Mouse (Mus musculus) MEL (cell line): ENCODE data around the gene Opcml. TPM values are rescaled to one million over a fixed set of nuclear protein-coding genes. Genes with fewer than 3 reads are reported as not detected.

Source experiments
- DNase-seq: peaks from one replicate; pipeline ENCODE4 v3.0.0; 2011; ENCODE audit warnings: low read depth, low spot score
- H3K27ac ChIP-seq: 2 replicates; pipeline ENCODE4 v1.5.1; 2012; ENCODE audit warnings: low read depth, mild to moderate bottlenecking, control low read depth, low read length, moderate library complexity; ENCODE audit not compliant: control insufficient read depth
- H3K27me3 ChIP-seq, 2 experiments: fragments of 150-350 bp in 1 of 2; sonication (generic) in 1 of 2; 2 replicates each; pipeline ENCODE4 v1.6.1; 2012; ENCODE audit warnings: low read length in 2 of 2, mild to moderate bottlenecking in 2 of 2, improper control_type of control experiment in 1 of 2, moderate library complexity in 1 of 2; ENCODE audit not compliant: insufficient read depth in 2 of 2, control insufficient read depth in 1 of 2
- H3K36me3 ChIP-seq, 2 experiments: 2 replicates each; pipeline ENCODE4 v1.6.1; 2012 to 2014; ENCODE audit warnings: low read length in 2 of 2, improper control_type of control experiment in 1 of 2, inconsistent platforms in 1 of 2, mild to moderate bottlenecking in 1 of 2; ENCODE audit not compliant: insufficient read depth in 2 of 2, control insufficient read depth in 1 of 2
- H3K4me1 ChIP-seq, 2 experiments: fragments of 150-350 bp in 1 of 2; sonication (generic) in 1 of 2; 2 replicates each; pipeline ENCODE4 v1.6.1; 2012; ENCODE audit warnings: low read length in 2 of 2, improper control_type of control experiment in 1 of 2, mild to moderate bottlenecking in 1 of 2; ENCODE audit not compliant: insufficient read depth in 2 of 2, control insufficient read depth in 1 of 2
- H3K4me3 ChIP-seq, 2 experiments: fragments of 150-350 bp in 1 of 2; sonication (generic) in 1 of 2; 2 replicates each; pipeline ENCODE4 v1.5.1; 2012; ENCODE audit warnings: low read depth in 2 of 2, low read length in 2 of 2, mild to moderate bottlenecking in 2 of 2, moderate library complexity in 2 of 2, control low read depth in 1 of 2, improper control_type of control experiment in 1 of 2; ENCODE audit not compliant: control insufficient read depth in 1 of 2, insufficient read depth in 1 of 2
- H3K79me2 ChIP-seq: 2 replicates; pipeline ENCODE4 v1.6.1; 2012; ENCODE audit warnings: mild to moderate bottlenecking, low read length, moderate library complexity; ENCODE audit not compliant: control insufficient read depth, poor library complexity, insufficient read depth
- H3K9ac ChIP-seq: 2 replicates; pipeline ENCODE4 v1.6.1; 2012; ENCODE audit warnings: low read depth, mild to moderate bottlenecking, control low read depth, low read length, moderate library complexity; ENCODE audit not compliant: control insufficient read depth, poor library complexity, severe bottlenecking
- H3K9me3 ChIP-seq: fragments of 150-350 bp; sonication (generic); replicated peaks from 2 replicates; pipeline ENCODE4 v1.6.1; 2012; ENCODE audit warnings: mild to moderate bottlenecking, low read length, improper control_type of control experiment, moderate library complexity; ENCODE audit not compliant: insufficient read depth
- CHD1 ChIP-seq: IDR thresholded peaks from 2 replicates; pipeline ENCODE4 v1.6.1; 2012; ENCODE audit warnings: low read depth, mild to moderate bottlenecking, inconsistent platforms, low read length, improper control_type of control experiment
- E2F4 ChIP-seq: IDR thresholded peaks from 2 replicates; pipeline ENCODE4 v1.6.1; 2011; ENCODE audit warnings: low read depth, low read length, improper control_type of control experiment, borderline replicate concordance
- ELF1 ChIP-seq: IDR thresholded peaks from 2 replicates; pipeline ENCODE4 v1.6.1; 2014; ENCODE audit warnings: low read depth, mild to moderate bottlenecking, inconsistent platforms, low read length, improper control_type of control experiment, moderate library complexity
- ETS1 ChIP-seq: IDR thresholded peaks from 2 replicates; pipeline ENCODE4 v1.6.1; 2012; ENCODE audit warnings: low read depth, mild to moderate bottlenecking, inconsistent platforms, low read length, improper control_type of control experiment, moderate library complexity
- GABPA ChIP-seq: IDR thresholded peaks from 2 replicates; pipeline ENCODE4 v1.6.1; 2012; ENCODE audit warnings: low read depth, mild to moderate bottlenecking, inconsistent platforms, low read length, improper control_type of control experiment, moderate library complexity
- GATA1 ChIP-seq: IDR thresholded peaks from 2 replicates; pipeline ENCODE4 v1.6.1; 2011; ENCODE audit warnings: low read depth, low read length, improper control_type of control experiment
- HCFC1 ChIP-seq: IDR thresholded peaks from 2 replicates; pipeline ENCODE4 v1.6.1; 2012; ENCODE audit warnings: low read depth, mild to moderate bottlenecking, inconsistent platforms, low read length, improper control_type of control experiment, moderate library complexity
- POLR2AphosphoS2 ChIP-seq: IDR thresholded peaks from 2 replicates; pipeline ENCODE4 v1.6.1; 2011; ENCODE audit warnings: low read length, improper control_type of control experiment
- POLR2AphosphoS5 ChIP-seq: IDR thresholded peaks from 2 replicates; pipeline ENCODE4 v1.6.1; 2012; ENCODE audit warnings: low read depth, borderline replicate concordance, mild to moderate bottlenecking, inconsistent platforms, low read length, moderate library complexity, mixed read lengths
- RAD21 ChIP-seq: IDR thresholded peaks from 2 replicates; pipeline ENCODE4 v1.6.1; 2011; ENCODE audit warnings: mild to moderate bottlenecking, low read depth, low read length, improper control_type of control experiment
- SIN3A ChIP-seq: IDR thresholded peaks from 2 replicates; pipeline ENCODE4 v1.6.1; 2012; ENCODE audit warnings: low read length, improper control_type of control experiment, inconsistent platforms
- SMC3 ChIP-seq: IDR thresholded peaks from 2 replicates; pipeline ENCODE4 v1.6.1; 2011; ENCODE audit warnings: low read depth, low read length, improper control_type of control experiment
- TAL1 ChIP-seq: IDR thresholded peaks from 2 replicates; pipeline ENCODE4 v1.6.1; 2012; ENCODE audit warnings: mild to moderate bottlenecking, inconsistent platforms, low read length, moderate library complexity, mixed read lengths
- TCF12 ChIP-seq: IDR thresholded peaks from 2 replicates; pipeline ENCODE4 v1.6.1; 2014; ENCODE audit warnings: low read depth, mild to moderate bottlenecking, inconsistent platforms, low read length, improper control_type of control experiment, moderate library complexity
- USF1 ChIP-seq: IDR thresholded peaks from 2 replicates; pipeline ENCODE4 v1.6.1; 2014; ENCODE audit warnings: low read depth, mild to moderate bottlenecking, inconsistent platforms, low read length, improper control_type of control experiment, moderate library complexity
- ZC3H11A ChIP-seq: IDR thresholded peaks from 2 replicates; pipeline ENCODE4 v1.6.1; 2012; ENCODE audit warnings: low read depth, mild to moderate bottlenecking, inconsistent platforms, low read length, improper control_type of control experiment
- ZMIZ1 ChIP-seq: IDR thresholded peaks from 2 replicates; pipeline ENCODE4 v1.6.1; 2012; ENCODE audit warnings: low read depth, mild to moderate bottlenecking, inconsistent platforms, low read length, improper control_type of control experiment, moderate library complexity
- ZNF384 ChIP-seq: IDR thresholded peaks from 2 replicates; pipeline ENCODE4 v1.6.1; 2012; ENCODE audit warnings: low read depth, mild to moderate bottlenecking, inconsistent platforms, low read length, improper control_type of control experiment
- polyA plus RNA-seq, 2 experiments: library from polyadenylated mRNA; stranded (reverse) in 1 of 2; unstranded in 1 of 2; fragments of >175 nt in 1 of 2; fragments of >200 nt in 1 of 2; gene quantifications; 2 replicates each; pipeline versions ENCODE4 v1.2.1 to v1.2.4; 2012; ENCODE audit warnings: low replicate concordance in 2 of 2, low read depth in 1 of 2; ENCODE audit not compliant: insufficient read length in 2 of 2, insufficient read depth in 1 of 2, missing spikeins in 1 of 2
- total RNA-seq: library from RNA; depleted of rRNA; stranded (reverse); fragments of 300-350 nt; gene quantifications from 2 replicates; pipeline ENCODE4 v1.2.3, GENCODE M21; 2012

Opcml gene
- total and polyA plus RNA-seq, 3 experiments = not detected

DNA sequence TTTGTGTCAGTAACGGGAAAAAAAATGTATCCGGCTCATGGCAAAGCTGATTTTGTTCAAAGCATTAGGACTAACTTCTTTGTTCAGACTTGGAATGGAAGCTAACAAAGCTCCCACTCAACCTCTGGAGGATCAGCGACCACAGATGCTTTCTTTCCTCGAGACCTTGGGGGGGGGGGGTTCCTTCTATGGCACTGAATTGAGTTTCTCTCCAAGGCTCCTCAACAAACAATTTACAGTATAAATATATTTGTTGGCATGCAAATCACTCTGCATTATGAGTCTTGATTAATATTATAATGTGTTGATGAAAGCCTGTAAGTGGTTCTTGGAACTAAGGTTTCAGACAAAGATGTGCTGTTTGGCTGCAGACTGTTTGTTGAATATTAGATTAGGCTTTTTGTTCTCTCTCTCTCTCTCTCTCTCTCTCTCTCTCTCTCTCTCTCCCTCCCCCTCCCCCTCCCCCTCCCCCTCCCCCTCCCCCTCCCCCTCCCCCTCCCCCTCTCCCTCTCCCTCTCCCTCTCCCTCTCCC is 797.3 kb downstream of the Opcml start:
- TF ChIP-seq POLR2AphosphoS5 (no peak), TAL1 (no peak)
- Histone ChIP-seq H3K79me2 (no peaks in the 10 kb centered on the region), H3K27ac (no peak overlapping the region), H3K27me3 (no peaks in the 10 kb centered on the region), H3K9me3 (no peaks in the 10 kb centered on the region), H3K9ac (no peak overlapping the region), H3K36me3 (no peaks in the 10 kb centered on the region), H3K4me3 (no peak overlapping the region), H3K4me1 (no peaks in the 10 kb centered on the region)
- DNase-seq = no peak

- Histone ChIP-seq H3K27me3 (no peaks in the 10 kb centered on the region), H3K4me3 (no peak overlapping the region), H3K36me3 (no peaks in the 10 kb centered on the region), H3K4me1 (no peaks in the 10 kb centered on the region), H3K9ac (no peak overlapping the region), H3K9me3 (no peaks in the 10 kb centered on the region), H3K79me2 (no peaks in the 10 kb centered on the region), H3K27ac (no peak overlapping the region)
- DNase-seq = no peak
- TF ChIP-seq ELF1 (no peak), ZNF384 (no peak), POLR2AphosphoS2 (no peak), SMC3 (no peak), SIN3A (no peak), ZC3H11A (no peak), RAD21 (no peak), ZMIZ1 (no peak), TAL1 (no peak)
Measured at GRCm38 (mm10) chr9:28588488-28588887, 797.9 kb downstream of the Opcml start.

- Histone ChIP-seq H3K4me1 (no peaks in the 10 kb centered on the region), H3K36me3 (no peaks in the 10 kb centered on the region), H3K79me2 (no peaks in the 10 kb centered on the region), H3K27me3 (no peaks in the 10 kb centered on the region), H3K27ac (no peak overlapping the region), H3K9me3 (no peaks in the 10 kb centered on the region), H3K4me3 (no peak overlapping the region), H3K9ac (no peak overlapping the region)
- TF ChIP-seq HCFC1 (no peak), ZNF384 (no peak), POLR2AphosphoS2 (no peak), ETS1 (no peak), GABPA (no peak), TCF12 (no peak), GATA1 (no peak), USF1 (no peak), ZC3H11A (no peak), SMC3 (no peak), E2F4 (no peak), CHD1 (no peak)
- DNase-seq = no peak
Measured at GRCm38 (mm10) chr9:28592208-28592607, 801.6 kb downstream of the Opcml start.
